Mouse (Mus musculus): ENCODE data around the gene Exosc2.

- TF ChIP-seq CTCF (IDR thresholded peaks at IDR 0.05; ENCODE audit: low read depth, low read length) (no peak), GATA1 (IDR thresholded peaks at IDR 0.05; ENCODE audit: borderline replicate concordance, low read length) (no peak), POLR2AphosphoS5 (IDR thresholded peaks at IDR 0.05; ENCODE audit: insufficient replicate concordance, low read depth, low read length) (no peak), TAL1 (conservative IDR thresholded peaks at IDR 0.05; ENCODE audit: low read depth, low read length) (no peak), GATA2 (IDR thresholded peaks at IDR 0.05; ENCODE audit: borderline replicate concordance, low read depth, low read length) (no peak)
Measured at GRCm38 (mm10) chr2:31636742-31637141, 33.8 kb upstream of the Exosc2 start.

All from G1E (cell line).